Mouse (Mus musculus) urinary bladder, postnatal 25 days (tissue): Measurements from ENCODE around the gene Wipf3.

Experiments
- DNase-seq: peaks from one replicate; pipeline ENCODE4 v3.0.0; 2022; ENCODE audit warnings: low spot score

Wipf3 gene

GRCm38 (mm10) chr6:54478646-54479324 lies 49.4 kb downstream of the Wipf3 start:
- DNase-seq = no peak

DNA sequence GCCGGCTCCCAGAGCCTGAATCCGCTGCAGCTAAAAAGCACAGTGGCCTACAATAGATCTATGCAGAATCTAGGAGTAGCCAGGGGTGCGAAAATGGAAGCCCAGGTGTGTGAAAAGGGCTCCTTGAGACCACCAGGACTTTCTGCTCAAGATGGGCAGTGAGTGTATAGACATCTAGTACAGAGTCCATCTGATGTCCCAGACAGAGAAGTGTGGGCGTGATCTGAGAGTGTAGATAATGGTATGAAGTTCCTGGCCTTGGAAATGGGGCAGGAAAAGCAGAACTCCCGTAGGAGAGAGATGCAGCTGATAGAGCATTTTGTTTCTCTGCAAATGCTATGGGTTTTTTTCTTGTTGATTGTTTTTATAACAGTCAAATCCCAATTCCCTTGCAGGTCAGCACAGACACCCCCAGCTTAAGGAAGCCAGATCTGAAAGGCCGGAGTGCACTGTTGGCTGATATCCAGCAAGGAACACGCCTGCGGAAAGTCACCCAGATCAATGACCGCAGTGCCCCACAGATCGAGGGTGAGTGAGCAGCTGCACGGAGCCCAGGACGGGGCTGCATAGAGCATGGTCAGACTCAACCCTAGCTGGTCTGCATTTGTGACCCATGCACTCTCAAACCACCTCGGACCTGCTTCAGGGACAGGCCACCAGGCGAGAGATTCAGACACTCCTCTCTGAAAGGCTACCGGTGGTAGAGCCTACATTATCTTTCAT lies 52.1 kb downstream of the Wipf3 start:
- no peak for DNase-seq

- DNase-seq = peak; percentile 11
Observed at GRCm38 (mm10) chr6:54485000-54485399, 55.6 kb downstream of the Wipf3 start.

- no peak for DNase-seq
Observed at GRCm38 (mm10) chr6:54485435-54485901, 56.1 kb downstream of the Wipf3 start.

GRCm38 (mm10) chr6:54485973-54486569 lies 56.7 kb downstream of the Wipf3 start:
- DNase-seq = no peak

- no peak for DNase-seq
Observed at GRCm38 (mm10) chr6:54491074-54491473, 61.7 kb downstream of the Wipf3 start.

- no peak for DNase-seq
Observed at GRCm38 (mm10) chr6:54494097-54494496, 64.7 kb downstream of the Wipf3 start.

- DNase-seq = no peak
Observed at GRCm38 (mm10) chr6:54494612-54495398, 65.4 kb downstream of the Wipf3 start.

DNA sequence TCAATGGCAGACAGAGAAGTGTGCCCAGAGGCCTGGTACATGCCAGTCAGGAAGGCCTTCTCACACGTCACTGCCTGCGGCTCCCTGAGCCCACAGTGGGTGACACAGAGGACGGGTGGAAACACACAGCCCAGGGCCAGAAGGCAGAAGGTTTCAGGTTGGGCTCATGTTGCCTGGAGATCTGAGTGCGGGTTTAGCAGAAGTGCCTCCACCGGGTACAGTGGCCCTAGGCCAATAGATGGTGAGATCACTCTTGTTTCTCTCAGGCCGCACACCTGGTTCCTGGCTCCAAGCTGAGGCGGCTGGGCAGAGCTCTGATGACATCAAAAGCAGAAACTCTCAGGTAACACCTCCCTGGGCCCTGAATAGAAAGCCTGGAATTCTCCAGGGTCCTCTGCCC lies 66.8 kb downstream of the Wipf3 start:
- no peak for DNase-seq

- no peak for DNase-seq
Observed at GRCm38 (mm10) chr6:54502661-54503115, 73.3 kb downstream of the Wipf3 start.

DNA sequence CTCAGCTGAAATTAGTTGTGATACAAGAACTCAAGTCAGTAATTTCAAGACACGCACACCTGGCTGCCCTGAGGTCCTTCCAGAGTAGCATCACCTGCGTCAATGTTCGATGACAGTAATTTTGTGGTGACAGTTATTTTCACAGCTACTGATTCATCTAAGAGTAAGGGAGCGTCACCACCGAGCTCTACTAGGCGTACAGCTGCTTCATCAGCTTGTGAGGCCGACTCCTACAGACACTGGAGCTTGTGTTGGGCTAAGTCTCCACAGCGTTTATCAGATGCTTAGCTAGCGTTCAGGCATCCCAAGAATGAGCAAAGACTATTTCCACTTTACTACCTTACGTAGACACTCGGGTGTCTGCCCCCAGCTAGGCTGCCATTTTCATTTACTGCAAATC lies 76.9 kb downstream of the Wipf3 start:
- DNase-seq = no peak

- DNase-seq = peak; percentile 26
Observed at GRCm38 (mm10) chr6:54507002-54507401, 77.6 kb downstream of the Wipf3 start.

DNA sequence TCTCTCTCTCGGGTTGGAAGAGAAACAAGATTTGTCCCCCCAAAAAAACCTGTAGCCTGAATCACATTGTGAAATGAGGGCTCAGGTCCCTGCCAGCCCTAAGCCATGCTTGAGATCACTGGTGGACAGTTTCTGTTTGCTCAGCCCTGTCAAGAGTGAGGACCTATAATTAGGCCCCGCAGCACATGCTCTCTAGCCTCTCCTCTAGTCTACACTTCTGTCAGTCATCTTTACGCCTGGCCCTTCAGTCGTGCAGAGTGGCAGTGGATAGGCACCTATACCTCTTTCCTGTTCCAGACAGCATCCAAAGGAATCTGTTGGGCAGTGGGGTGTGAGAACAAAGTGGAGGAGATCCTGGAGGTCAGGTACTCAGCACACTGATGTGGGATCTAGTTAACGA lies 78.4 kb downstream of the Wipf3 start:
- no peak for DNase-seq

DNA sequence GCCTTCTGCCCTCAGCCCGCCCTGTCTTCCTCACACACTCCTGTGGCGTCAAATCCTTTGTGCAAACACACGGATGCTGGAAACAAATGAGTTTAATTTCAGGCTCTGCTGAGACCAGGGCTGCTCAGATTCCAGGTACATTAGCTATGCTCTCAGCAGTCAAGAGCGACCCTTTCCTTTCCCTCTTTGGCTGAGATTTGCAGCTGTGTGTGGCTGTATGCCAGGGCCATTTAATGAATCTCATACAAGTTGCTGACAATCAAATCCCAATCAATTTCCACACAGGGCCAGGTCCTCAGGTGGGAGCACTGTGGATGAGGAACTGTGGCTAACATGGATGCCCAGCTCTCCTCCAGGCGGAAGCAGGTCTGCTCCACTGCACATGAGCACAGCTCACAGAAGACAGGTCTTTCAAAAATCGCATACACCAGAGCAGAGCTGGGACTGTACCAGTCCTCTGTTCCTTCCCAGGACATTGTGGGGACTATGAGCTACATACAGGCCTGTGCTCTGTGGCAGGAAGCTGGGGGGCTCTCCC lies 78.9 kb downstream of the Wipf3 start:
- no peak for DNase-seq

GRCm38 (mm10) chr6:54509264-54509663 lies 79.9 kb downstream of the Wipf3 start:
- no peak for DNase-seq

DNA sequence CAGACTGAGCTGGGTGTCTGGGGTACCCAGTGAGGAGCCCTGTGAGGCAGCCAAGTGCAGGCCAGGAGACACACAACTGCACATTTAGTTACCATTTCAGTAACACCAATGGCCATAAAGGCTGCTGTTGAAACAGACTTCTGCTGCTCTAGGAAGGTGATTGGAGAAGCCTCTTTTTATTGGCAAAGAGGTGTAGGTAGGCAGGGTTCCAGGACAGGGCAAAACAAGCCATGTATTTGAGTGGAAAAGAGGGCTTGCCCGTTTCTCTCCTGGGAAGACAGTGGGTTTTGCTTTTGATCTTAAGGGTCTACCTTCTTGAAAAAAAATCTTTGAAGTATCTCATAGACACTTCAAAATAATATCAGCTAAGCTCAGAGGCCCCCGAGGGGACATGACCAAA lies 82.9 kb downstream of the Wipf3 start:
- DNase-seq = no peak

GRCm38 (mm10) chr6:54516512-54517134 lies 87.2 kb downstream of the Wipf3 start:
- no peak for DNase-seq

- DNase-seq = no peak
Observed at GRCm38 (mm10) chr6:54518758-54519157, 89.4 kb downstream of the Wipf3 start.

DNA sequence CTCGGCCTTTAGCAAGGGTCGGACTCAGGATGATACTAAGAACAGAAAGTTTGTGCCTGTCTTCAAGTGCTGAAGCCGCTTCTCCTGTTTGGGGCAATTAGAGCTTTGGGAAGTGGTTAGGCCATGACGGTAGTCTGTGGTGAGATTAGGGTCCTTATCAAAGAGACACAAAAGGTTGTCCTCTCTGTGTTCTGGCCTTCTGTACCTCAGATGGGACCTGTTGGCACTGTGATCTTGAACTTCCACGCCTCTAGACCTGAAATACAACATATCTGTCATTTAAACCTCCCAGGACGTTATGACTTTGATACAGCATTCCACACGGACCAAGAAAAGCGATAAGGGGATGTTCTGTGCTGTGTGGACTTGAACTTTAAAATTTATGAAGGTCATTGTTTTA lies 99.3 kb downstream of the Wipf3 start:
- DNase-seq = no peak

- no peak for DNase-seq
Observed at GRCm38 (mm10) chr6:54530182-54530581, 100.8 kb downstream of the Wipf3 start.

DNA sequence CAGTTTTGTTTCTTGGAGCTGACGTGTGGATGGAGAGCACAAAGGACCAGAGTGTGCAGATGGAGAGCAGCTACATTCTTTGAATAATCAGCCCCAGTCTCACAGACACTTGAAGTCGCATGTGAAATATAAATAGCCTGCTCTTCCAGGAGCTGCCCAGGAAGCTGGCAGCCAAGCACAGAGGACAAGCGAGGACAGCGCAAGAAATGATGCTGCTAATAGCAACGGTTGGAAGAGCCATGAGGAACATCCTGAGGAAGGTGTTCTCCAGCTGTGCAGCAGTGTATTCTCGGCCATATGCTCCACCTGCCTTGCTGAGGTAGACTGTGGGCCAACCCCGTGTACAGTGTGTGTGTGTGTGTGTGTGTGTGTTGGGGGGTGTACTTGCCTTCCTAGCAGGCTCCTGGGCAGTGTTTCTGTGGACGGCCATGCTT lies 101.7 kb downstream of the Wipf3 start:
- no peak for DNase-seq

DNA sequence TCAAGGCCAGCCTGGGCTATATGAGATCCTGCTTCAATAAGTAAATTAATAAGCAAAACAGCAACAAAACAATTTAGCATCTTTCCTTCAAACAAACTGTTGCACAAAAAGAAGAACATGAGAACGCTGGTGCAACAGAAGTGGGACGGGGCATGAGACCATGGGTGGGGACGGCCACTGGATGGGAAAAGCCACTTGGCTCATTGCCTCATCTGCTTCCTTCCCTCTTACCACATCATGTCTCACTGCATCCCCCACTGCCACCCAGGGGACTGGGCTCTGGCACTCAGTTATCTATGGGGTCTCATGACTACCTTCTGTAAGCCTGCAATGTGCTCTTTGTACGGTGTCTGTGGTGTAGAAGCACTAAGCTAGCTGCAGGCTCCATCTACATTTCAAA lies 106.1 kb downstream of the Wipf3 start:
- DNase-seq = no peak
